Mouse (Mus musculus): ENCODE measurements around the gene Orc5.

The Orc5 gene

GRCm38 (mm10) chr5:22532571-22532970 lies 17.7 kb downstream of the Orc5 start:
- 72% methylated on average over 5 of the region's 5 CpGs for WGBS

GRCm38 (mm10) chr5:22522612-22523011 lies 27.6 kb downstream of the Orc5 start:
- WGBS, result 72% methylated on average over 4 of the region's 4 CpGs

DNA sequence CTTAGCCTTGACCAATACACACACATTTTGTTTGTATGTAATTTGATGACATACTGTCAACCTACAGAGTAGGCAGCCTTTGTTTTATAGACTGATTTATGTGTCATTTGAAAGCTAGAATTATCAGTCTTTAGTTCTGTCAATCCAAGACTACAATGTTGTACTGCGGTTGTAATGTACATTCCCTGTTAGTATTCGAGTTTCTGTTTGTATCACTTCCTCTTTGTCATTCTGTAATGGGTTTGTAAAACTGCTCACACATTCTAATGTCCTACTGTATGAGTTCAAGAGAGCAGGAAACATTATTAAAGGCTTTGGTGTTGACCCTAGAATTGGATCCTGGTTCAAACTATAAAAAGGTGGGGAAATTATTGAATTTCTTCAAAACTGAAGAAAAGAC lies 30.5 kb downstream of the Orc5 start:
- 85% methylated on average over 2 of the region's 2 CpGs for WGBS

- WGBS, result 53% methylated on average over 4 of the region's 4 CpGs
These were observed 34.5 kb downstream of the Orc5 start for GRCm38 (mm10) chr5:22515745-22516144.

- no CpG with 5 or more reads among the region's 7 CpGs for WGBS
These were observed 36.0 kb downstream of the Orc5 start for GRCm38 (mm10) chr5:22514231-22514630.

GRCm38 (mm10) chr5:22512579-22512978 lies 37.6 kb downstream of the Orc5 start:
- WGBS, result no CpG with 5 or more reads among the region's 5 CpGs

DNA sequence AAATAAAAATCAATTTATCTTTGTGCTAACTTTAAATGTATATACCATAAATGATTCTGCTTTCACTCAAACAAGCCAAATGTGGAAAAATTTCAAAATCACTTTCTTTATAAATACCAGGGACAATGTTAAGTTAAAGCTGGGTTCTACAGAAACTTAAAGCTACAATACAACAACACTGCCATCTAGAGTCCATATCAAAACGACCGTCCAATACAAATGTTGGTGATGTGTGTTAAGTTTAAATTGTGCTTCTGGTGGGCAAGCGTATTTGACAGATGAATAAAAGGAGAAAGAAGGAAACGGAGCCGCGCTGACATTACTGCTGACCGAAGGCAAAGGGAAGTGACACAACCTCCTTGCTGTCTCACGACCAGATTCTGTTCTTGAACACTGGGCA lies 38.4 kb downstream of the Orc5 start:
- WGBS, result 49% methylated on average over 8 of the region's 8 CpGs

DNA sequence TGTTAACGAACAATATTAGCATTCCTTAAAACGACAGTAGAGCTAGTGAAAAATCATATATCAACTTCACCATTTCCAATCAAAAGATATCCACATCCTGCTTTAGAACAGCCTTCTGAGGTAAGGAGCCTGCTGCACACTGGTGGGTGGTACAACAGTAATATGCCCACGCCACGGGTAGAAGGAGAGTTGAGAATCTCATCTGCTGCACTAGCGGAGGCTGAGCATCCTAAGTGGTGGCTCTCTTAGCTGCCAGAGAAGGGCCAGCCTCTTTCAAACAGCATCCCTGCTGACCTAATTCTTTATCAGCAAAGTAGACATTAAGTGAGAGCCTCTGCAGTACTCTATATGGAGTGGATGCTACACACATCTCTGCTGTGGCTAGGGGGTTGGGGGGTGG lies 41.7 kb downstream of the Orc5 start:
- WGBS, result 65% methylated on average over 5 of the region's 5 CpGs

- WGBS, result 94% methylated on average over 5 of the region's 5 CpGs
These were observed 50.8 kb downstream of the Orc5 start for GRCm38 (mm10) chr5:22499437-22499836.

GRCm38 (mm10) chr5:22489091-22489490 lies 61.1 kb downstream of the Orc5 start:
- WGBS, result 75% methylated on average over 4 of the region's 4 CpGs

GRCm38 (mm10) chr5:22486601-22487206 lies 63.5 kb downstream of the Orc5 start:
- WGBS, result 53% methylated on average over 6 of the region's 6 CpGs

DNA sequence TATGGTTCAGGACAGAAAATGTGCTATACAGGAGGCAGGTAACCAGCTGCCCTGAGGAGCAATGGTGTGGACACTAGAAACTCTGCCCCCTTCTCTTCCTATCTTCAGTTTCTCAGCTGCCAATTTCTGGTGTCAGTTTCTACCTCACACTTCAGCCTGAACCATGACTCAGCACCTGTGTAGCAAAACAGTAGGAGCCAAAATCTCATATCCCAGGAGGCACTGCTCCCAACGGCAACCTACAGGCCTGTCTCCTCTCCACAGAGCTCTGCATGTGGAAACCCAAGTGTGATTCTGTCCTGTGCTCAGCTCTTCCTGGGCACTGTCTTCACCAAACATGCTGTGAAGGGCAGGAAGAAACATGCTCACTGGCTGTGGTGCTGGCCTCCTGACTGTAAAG lies 64.5 kb downstream of the Orc5 start:
- WGBS, result 69% methylated on average over 1 of the region's 1 CpGs

DNA sequence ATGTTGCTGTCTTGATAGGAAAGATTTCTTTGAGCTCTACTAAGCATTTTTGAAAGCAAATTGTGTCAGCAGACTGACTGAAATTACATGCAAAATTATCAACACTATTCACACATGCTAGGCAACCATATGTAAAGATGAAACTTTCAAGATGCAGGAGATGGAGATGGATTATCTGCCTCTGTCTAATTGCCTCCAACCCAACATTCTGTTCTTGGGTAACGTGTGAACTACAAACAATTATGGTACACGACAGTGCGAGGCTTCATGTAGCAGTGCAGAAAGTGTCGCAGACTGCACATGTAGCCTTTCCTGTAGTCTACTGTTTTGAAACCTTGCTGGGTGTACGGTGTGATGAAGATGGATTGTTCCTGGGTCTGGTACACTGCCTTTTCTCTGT lies 67.7 kb downstream of the Orc5 start:
- WGBS, result 59% methylated on average over 5 of the region's 5 CpGs

- WGBS, result 94% methylated on average over 7 of the region's 11 CpGs
These were observed 77.8 kb downstream of the Orc5 start for GRCm38 (mm10) chr5:22472445-22472844.

DNA sequence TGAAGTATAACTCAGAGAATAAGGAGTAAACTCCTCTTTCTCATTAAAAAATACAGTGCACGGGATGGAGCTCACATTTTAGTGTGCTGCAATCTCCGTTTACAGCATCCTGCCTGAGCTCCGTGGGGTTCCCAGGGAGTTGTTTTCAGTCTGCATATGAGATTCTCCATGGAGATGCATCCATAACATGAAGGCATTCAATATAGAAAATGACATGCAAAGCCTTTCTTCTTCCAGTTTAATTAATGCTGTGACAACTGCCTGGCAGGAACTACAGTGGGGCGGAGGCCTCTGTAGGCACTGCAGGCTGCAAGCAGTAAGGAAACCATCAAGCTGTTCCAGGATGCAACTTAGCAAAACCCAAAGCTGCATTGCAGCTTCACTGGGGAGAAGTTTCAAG lies 79.0 kb downstream of the Orc5 start:
- 58% methylated on average over 4 of the region's 4 CpGs for WGBS

GRCm38 (mm10) chr5:22452871-22453661 lies 97.2 kb downstream of the Orc5 start:
- WGBS, result 64% methylated on average over 15 of the region's 15 CpGs

DNA sequence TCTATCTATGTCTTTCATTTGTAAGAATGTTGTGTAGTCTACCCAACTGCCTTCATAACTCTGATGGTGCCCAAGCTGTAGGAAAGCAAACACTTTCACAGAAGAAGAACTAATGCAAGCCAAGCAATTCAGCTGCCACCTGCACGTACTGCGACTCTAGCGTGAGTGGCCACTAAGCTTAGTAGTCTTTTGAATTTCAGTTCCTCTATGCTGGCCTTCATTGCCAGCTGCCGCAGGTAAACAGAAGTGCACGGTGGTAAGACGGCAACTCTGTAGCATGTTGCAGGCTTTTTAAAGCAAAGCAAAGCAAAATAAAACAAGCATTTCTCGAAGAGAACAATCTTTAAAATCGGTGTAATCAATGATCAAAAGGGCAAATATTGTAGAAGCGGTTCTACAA lies 97.8 kb downstream of the Orc5 start:
- WGBS, result 80% methylated on average over 9 of the region's 9 CpGs

GRCm38 (mm10) chr5:22451764-22452163 lies 98.5 kb downstream of the Orc5 start:
- 63% methylated on average over 3 of the region's 3 CpGs for WGBS

- WGBS, result 79% methylated on average over 3 of the region's 3 CpGs
These were observed 100.7 kb downstream of the Orc5 start for GRCm38 (mm10) chr5:22449492-22449891.

All from cerebral cortex, adult 2 months (tissue).